Mouse (Mus musculus) hindbrain, embryonic 11.5 days (tissue): ENCODE results near the gene Ctrl. TPM values are rescaled to one million over a fixed set of nuclear protein-coding genes. Genes with fewer than 3 reads are reported as not detected.
A peak's percentile ranks its signal among the peaks of the same experiment; 100 is the strongest.
"Not testable (repeated sequence)": the region's sequence is repeated elsewhere in the genome, so short reads cannot be mapped to it uniquely, and the experiment has no call there.

ENCODE experiments used
- ATAC-seq: fragments of 200-750 bp; cut with Nextera tagmentation; 2 replicates; pipeline ENCODE4 v1.8.0; 2017; ENCODE audit warnings: mild to moderate bottlenecking, moderate TSS enrichment, moderate library complexity; ENCODE audit not compliant: low FRiP score
- DNase-seq: peaks from one replicate; pipeline ENCODE4 v3.0.0-alpha.2; 2015; ENCODE audit warnings: low spot score
- H3K27ac ChIP-seq: fragments of 300-500 bp; sonication (generic); 2 replicates; pipeline ENCODE4 v1.5.1; 2014; ENCODE audit warnings: mild to moderate bottlenecking, low read depth, low read length
- H3K27me3 ChIP-seq: fragments of 300-500 bp; sonication (generic); 2 replicates; pipeline ENCODE4 v1.6.1; 2014; ENCODE audit warnings: mild to moderate bottlenecking, low read length, moderate library complexity, mixed read lengths; ENCODE audit not compliant: control insufficient read depth, insufficient read depth
- H3K36me3 ChIP-seq: fragments of 300-500 bp; sonication (generic); 2 replicates; pipeline ENCODE4 v1.6.1; 2014; ENCODE audit warnings: mild to moderate bottlenecking, low read length, moderate library complexity, mixed read lengths; ENCODE audit not compliant: control insufficient read depth, insufficient read depth
- H3K4me1 ChIP-seq: fragments of 300-500 bp; sonication (generic); replicated peaks from 2 replicates; pipeline ENCODE4 v1.6.1; 2014; ENCODE audit warnings: low read length, mixed read lengths; ENCODE audit not compliant: control insufficient read depth, insufficient read depth
- H3K4me2 ChIP-seq: fragments of 300-500 bp; sonication (generic); replicated peaks from 2 replicates; pipeline ENCODE4 v1.6.1; 2014; ENCODE audit warnings: mild to moderate bottlenecking, low read depth, low read length
- H3K4me3 ChIP-seq: fragments of 300-500 bp; sonication (generic); 2 replicates; pipeline ENCODE4 v1.5.1; 2014; ENCODE audit warnings: low read depth, low read length
- H3K9ac ChIP-seq: fragments of 300-500 bp; sonication (generic); 2 replicates; pipeline ENCODE4 v1.6.1; 2014; ENCODE audit warnings: low read depth, low read length
- H3K9me3 ChIP-seq: fragments of 300-500 bp; sonication (generic); 2 replicates; pipeline ENCODE4 v1.6.1; 2016; ENCODE audit warnings: low read length; ENCODE audit not compliant: control insufficient read depth
- WGBS: fragments of 180-500 bp; shearing (Covaris S2); extraction: QIAGEN DNeasy Blood & Tissue Kit; methylation state at CpG from one replicate; pipeline ENCODE4 v1.1.7; 2014; 5-methylcytosine and 5-hydroxymethylcytosine counted together
- polyA plus RNA-seq: library from polyadenylated mRNA; unstranded; fragments of >200 nt; fragmentation: Nextera tagmentation; extraction: Ambion mirVana; gene quantifications from 2 replicates; pipeline ENCODE4 v1.2.1, GENCODE M21; 2014

Ctrl gene
- polyA plus RNA-seq = 0.81 and 1.3 TPM in 2 replicates

DNA sequence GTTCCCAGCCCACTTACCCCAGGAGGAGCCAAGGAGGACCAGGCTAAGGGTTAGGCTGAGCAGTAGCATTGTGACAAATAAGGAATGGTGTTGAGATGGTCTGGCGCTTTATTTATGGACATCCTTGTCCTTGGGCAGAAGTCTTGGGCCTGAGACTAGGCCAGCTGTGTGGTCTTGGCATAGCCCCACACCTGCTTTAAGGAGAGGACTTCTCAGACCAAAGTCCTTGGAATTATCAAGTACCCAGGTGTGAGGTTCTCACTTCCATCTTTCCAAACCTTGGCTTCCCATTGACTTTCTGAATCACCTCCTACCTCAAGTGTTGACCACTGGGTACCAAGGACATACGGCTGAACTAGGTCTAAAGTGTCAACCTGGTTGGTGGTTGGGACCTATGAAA is at the start of gene Ctrl:
TSS of gene Ctrl (minus strand) at position 101 of the 400 bp plus-strand sequence.
- 95% methylated on average over 2 of the region's 2 CpGs for WGBS
- Histone ChIP-seq H3K27me3 (no peaks in the 10 kb centered on the region), H3K9me3 (no peaks in the 10 kb centered on the region), H3K36me3 (no peaks in the 10 kb centered on the region), H3K27ac (no peak within 1 kb of the TSS), H3K4me3 (no peak within 1 kb of the TSS), H3K4me2 (no peak within 1 kb of the TSS), H3K4me1 (no peaks in the 10 kb centered on the region), H3K9ac (no peak within 1 kb of the TSS)
- ATAC-seq (no peak), DNase-seq (no peak)

DNA sequence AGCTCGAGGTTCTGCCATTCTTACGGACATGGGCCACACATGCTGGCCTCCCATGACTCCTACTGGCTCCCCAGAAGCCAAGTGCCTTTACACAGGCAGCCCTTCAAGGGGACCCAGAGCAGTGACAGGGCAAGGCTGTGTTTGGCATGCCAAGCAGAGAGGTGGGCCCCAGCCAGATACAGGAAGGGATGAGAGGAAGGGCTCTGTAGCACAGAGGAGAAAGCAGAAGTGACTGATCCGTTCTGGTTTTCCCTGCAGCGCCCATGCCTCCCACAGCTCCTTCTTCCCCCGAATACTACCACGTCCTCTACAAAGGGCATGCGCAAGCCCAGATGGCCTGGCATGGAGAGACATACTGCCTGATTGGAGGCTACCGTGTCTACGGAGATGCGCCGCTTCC is 49.7 kb upstream of the Ctrl start:
- not testable (repeated sequence) for H3K9me3 ChIP-seq, ATAC-seq, H3K4me2 ChIP-seq, H3K4me1 ChIP-seq, H3K4me3 ChIP-seq, H3K9ac ChIP-seq, H3K27ac ChIP-seq, H3K27me3 ChIP-seq, H3K36me3 ChIP-seq, DNase-seq
- WGBS = 83% methylated on average over 11 of the region's 11 CpGs

DNA sequence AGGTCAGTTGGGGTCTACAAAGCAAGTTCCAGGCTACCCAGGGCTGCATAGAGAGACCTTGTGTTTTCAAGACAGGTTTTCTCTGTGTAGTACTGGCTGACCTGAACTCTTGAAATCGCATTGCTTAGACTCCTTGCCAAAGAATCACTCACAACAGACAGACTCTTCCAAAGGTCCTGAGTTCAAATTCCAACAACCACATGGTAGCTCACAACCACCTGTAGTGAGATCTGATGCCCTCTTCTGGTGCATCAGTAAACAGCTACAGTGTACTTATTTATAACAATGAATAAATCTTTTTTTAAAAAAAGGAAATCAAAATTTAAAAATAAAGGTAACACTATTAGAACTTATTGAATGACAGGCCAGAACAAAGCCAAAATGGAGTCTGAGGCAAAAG is 47.5 kb upstream of the Ctrl start:
- H3K4me2 ChIP-seq = no peak overlapping the region
- H3K27me3 ChIP-seq = no peaks in the 10 kb centered on the region
- WGBS = 94% methylated on average over 1 of the region's 1 CpGs
- H3K27ac ChIP-seq = no peak overlapping the region
- H3K36me3 ChIP-seq = no peaks in the 10 kb centered on the region
- no peaks in the 10 kb centered on the region for H3K9me3 ChIP-seq
- no peaks in the 10 kb centered on the region for H3K4me1 ChIP-seq
- no peak for DNase-seq
- no peak overlapping the region for H3K4me3 ChIP-seq
- no peak for ATAC-seq
- H3K9ac ChIP-seq = no peak overlapping the region

DNA sequence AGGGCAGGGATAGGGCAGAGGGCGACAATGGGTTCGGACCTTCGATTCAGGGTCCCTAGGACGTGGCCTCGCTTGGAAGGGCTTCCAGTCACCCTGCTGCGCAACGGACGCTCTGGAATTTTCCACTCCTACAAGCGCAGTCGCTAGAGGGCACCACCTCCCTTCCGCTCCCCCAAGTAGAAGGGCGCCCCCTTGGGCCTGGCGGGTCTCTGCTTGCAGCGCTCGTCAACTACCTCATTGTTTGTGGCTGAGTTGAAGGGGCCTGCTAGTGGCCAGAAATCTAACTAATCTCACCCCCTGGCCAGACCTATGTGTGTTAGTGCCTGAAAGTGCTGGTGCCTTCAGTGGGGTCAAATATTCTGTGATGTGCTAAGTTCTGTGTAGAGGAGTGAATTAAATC is 45.7 kb upstream of the Ctrl start, which contains the start of gene Dpep3:
TSS of gene Dpep3 (minus strand) at position 105 of the 400 bp plus-strand sequence.
- no peak for ATAC-seq
- Histone ChIP-seq H3K27ac (no peak within 1 kb of the TSS), H3K4me3 (no peak within 1 kb of the TSS), H3K4me1 (no peaks in the 10 kb centered on the region), H3K9ac (no peak within 1 kb of the TSS), H3K27me3 (no peaks in the 10 kb centered on the region), H3K36me3 (no peaks in the 10 kb centered on the region), H3K9me3 (no peaks in the 10 kb centered on the region), H3K4me2 (no peak within 1 kb of the TSS)
- 92% methylated on average over 15 of the region's 15 CpGs for WGBS
- DNase-seq = no peak

DNA sequence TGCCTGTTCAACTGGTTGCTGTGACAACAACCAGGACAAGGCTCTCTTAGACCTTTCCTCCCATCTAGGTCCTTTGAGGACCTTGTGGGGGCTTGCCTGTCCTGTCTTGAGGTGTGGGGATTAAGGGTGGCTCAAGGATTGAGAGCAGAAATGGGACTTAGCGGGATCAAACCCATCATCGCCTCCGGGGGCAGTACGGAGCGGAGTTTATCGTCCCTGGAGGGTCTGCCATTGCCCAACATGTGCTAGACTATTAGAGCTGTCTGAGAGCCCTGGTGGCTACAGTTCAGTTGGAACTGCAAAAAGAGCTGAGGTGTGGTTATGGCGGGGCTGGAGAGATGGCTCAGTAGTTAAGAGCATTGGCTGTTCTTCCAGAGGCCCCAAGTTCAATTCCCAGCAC is 41.7 kb upstream of the Ctrl start:
- H3K4me3 ChIP-seq = no peak overlapping the region
- no peaks in the 10 kb centered on the region for H3K4me1 ChIP-seq
- H3K27ac ChIP-seq = no peak overlapping the region
- 63% methylated on average over 7 of the region's 7 CpGs for WGBS
- no peaks in the 10 kb centered on the region for H3K9me3 ChIP-seq
- no peak for DNase-seq
- ATAC-seq = no peak
- H3K36me3 ChIP-seq = no peaks in the 10 kb centered on the region
- no peak overlapping the region for H3K4me2 ChIP-seq
- H3K9ac ChIP-seq = no peak overlapping the region
- H3K27me3 ChIP-seq = no peaks in the 10 kb centered on the region

DNA sequence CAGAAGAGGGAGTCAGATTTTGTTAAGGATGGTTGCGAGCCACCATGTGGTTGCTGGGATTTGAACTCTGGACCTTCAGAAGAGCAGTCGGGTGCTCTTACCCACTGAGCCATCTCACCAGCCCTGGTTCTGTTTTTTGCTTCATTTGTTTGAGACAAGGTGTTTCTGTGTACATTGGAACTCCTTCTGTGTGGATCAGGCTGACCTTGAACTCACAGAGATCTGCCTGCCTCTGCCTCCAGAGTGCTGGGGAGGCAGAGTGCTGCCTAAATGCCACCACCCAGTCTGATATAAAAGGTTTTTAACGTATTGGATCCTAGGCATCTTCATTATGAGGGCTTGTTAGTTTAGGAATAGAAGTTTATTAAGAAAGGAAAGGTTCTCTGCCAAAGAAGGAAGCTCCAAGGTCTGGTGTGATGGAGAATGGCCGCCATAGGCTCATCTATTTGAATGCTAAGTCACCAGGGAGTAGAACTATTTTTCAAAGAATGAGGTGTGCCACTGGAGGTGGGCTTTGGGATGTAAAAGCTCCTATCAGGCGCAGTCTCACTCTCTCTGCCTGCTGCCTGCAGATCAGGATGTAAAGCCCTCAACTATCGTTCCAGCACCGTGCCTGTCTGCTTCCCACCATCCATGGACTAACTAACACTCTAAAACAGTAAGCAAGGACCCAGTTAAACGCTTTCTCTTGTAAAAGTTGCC is 37.5 kb upstream of the Ctrl start:
- peaks cover 7% of the 10 kb centered on the region for H3K27me3 ChIP-seq
- H3K4me2 ChIP-seq = no peak overlapping the region
- 77% methylated on average over 8 of the region's 8 CpGs for WGBS
- DNase-seq (no peak), ATAC-seq (no peak)
- H3K9ac ChIP-seq = no peak overlapping the region
- H3K4me3 ChIP-seq = no peak overlapping the region
- no peaks in the 10 kb centered on the region for H3K9me3 ChIP-seq
- no peak overlapping the region for H3K27ac ChIP-seq
- no peaks in the 10 kb centered on the region for H3K4me1 ChIP-seq
- no peaks in the 10 kb centered on the region for H3K36me3 ChIP-seq

DNA sequence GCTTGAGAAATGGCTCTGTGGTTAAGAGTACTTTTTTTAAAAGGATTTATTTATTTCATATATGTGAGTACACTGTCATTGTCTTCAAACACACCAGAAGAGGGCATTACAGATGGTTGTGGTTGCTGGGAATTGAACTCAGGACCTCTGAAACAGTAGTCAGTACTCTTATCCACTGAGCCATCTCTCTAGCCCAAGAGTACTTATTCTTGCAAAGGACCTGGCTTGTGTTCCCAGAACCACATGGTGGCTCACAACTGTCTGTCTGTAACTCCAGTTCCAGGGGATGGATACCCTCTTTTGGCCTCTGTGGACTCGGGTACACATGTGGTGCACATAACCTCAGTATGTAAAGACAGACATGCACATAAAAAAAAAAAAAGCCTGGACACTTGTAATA is 35.7 kb upstream of the Ctrl start:
- Histone ChIP-seq H3K4me3 (no peak overlapping the region), H3K4me1 (0 out of 2 replicates have a peak, but pooled peaks cover 2% of the 10 kb centered on the region), H3K4me2 (no peak overlapping the region), H3K9me3 (no peaks in the 10 kb centered on the region), H3K36me3 (no peaks in the 10 kb centered on the region), H3K27me3 (peaks cover 22% of the 10 kb centered on the region), H3K27ac (no peak overlapping the region), H3K9ac (no peak overlapping the region)
- DNase-seq (no peak), ATAC-seq (no peak)
- WGBS = 77% methylated on average over 1 of the region's 1 CpGs

DNA sequence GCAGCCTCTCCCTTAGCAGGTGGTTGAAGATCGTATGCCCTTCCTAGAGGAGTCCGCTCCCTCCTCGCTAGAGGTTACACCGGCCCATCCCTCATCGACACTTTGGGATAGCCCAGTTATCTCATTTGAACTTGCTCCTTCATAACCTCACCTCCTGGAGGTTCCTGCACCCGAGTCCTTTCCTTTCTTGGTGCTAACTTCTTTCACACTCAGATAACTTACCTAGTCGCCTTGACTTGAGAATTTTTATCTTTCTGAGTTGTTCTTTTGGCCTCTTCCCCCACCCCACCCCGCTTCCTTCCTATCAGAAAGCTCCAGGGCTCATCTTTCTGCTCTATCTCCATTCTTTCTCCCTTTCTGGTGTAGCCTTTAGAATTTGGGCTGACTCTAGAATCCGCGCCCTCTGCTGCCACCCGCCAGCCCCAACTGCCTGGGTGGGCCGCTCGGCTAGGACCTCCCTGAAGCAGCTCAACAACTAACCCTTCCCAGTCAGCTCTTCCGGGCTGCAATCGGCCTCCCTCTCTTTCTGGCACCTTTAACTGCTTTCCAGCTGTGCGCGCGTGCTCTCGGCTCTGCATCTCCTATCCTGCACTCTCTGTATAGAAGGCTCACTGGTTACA is 33.1 kb upstream of the Ctrl start:
- H3K4me1 ChIP-seq = 0 out of 2 replicates have a peak, but pooled peaks cover 2% of the 10 kb centered on the region
- DNase-seq = peak; percentile 51

DNA sequence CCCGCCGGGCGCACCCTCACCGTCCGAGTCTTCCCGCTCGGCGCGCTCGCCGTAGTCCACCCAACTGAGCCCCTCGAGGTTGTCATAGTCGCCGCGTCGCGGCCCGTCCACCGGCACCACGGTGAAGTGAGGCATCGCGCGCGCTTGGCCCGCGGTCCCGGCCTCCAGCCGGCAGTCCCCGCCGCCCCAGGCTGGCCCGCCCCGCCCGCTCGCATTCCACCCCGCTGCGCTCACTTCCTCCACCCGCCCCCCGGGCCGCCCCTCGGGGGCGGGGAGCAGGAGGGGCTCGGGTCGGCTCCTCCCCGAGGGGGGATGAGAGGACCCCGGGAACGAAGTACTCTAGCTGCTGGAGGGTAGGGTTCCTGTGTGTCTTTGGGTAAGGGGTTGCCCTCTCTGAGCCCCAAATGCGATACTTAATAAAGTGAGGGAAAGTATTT is 32.3 kb upstream of the Ctrl start, which contains the start of gene Slc12a4:
TSS of gene Slc12a4 (minus strand) at position 193 of the 437 bp plus-strand sequence.
- no peak within 1 kb of the TSS for H3K27ac ChIP-seq
- peak within 1 kb of the TSS; percentile 62 for H3K9ac ChIP-seq
- H3K27me3 ChIP-seq = peaks cover 22% of the 10 kb centered on the region
- H3K36me3 ChIP-seq = no peaks in the 10 kb centered on the region
- ATAC-seq = peak; percentile 71
- H3K9me3 ChIP-seq = no peaks in the 10 kb centered on the region
- H3K4me2 ChIP-seq = peak within 1 kb of the TSS; percentile 75
- H3K4me3 ChIP-seq = peak within 1 kb of the TSS; percentile 56
- peak; percentile 80 for DNase-seq
- WGBS = 1% methylated on average over 34 of the region's 47 CpGs
- H3K4me1 ChIP-seq = 0 out of 2 replicates have a peak, but pooled peaks cover 2% of the 10 kb centered on the region

More for the DNA sequence above, 33.1 kb upstream of the Ctrl start:
- H3K4me3 ChIP-seq = no peak overlapping the region
- no peaks in the 10 kb centered on the region for H3K36me3 ChIP-seq
- no peak overlapping the region for H3K4me2 ChIP-seq
- H3K9ac ChIP-seq = no peak overlapping the region
- no peak for ATAC-seq
- H3K27me3 ChIP-seq = peaks cover 22% of the 10 kb centered on the region
- no peak overlapping the region for H3K27ac ChIP-seq
- no peaks in the 10 kb centered on the region for H3K9me3 ChIP-seq
- WGBS = 7% methylated on average over 19 of the region's 19 CpGs
